Comparison of ENCODE assay signal across 9 mouse cellular contexts in the genomic region with DNA sequence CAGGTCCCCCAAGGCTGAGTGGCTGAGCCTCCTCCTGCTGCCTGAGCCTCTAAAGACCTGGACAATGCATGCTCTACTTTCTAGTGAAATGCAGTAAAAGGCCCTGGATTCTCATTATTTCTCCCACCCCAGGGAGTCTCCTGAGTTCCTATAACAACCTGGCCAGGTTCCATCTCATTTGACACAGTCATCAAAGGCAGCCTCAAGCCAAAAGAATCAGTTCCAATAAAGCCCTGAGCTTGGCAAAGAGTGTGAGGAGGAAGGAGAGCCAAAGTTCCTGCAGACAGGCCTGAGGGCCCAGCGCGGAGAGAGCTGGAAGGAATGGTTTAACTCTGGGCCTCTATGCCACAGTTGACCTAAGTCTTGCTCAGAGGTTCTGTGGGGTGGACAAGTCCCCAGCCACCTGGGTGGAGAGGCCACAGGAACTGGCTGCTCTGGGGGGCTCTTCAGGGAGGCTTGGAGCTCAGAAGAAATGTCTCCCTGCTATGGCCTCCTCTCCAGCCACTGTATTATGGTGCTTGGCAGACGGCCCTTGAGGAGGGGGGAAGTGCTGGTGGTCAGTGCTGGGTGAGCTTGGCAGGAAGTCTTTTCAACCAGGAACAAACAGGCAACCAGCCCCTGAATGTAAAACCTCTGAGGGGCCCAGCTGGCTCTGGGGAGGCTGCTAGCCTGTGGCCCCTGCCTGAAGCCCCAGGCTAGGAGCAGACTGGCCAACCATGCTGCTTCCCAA. TPM values are rescaled to one million over a fixed set of nuclear protein-coding genes. Genes with fewer than 3 reads are reported as not detected.
DNase-seq lines count a peak whose midpoint lies in the region; ATAC-seq and TF ChIP-seq lines count a peak whose summit lies in the region.
"Had no signal": no experiment of that assay in that cellular context is flagged by ENCODE, and none has a peak within 500 bp of the region (broad histone marks: within the 10 kb centered on the region; RNA-seq: fewer than 3 reads in every experiment).

No protein-coding gene starts in this region.

- DNase-seq in Muller cell, postnatal 12 days (ENCODE audit: inconsistent ontology term) = peak; percentile 93
- DNase-seq in forebrain, postnatal 0 days = peak; percentile 84
- peak; percentile 94 for DNase-seq in hindbrain, postnatal 0 days (ENCODE audit: low spot score)
- DNase-seq in left cerebral cortex, adult 9 months (ENCODE audit: low spot score in 2 of 2) = peak; percentile 53 to 71
- DNase-seq in c-Kit-positive CD71-positive TER-119-positive erythroid progenitor cells, embryonic 14.5 days (ENCODE audit: low spot score) = no peak
- no peak for DNase-seq in liver, embryonic 11.5 days (ENCODE audit: low spot score)
- DNase-seq: liver, embryonic 13.5 days had no signal

- H3K4me3 ChIP-seq in forebrain, postnatal 0 days (ENCODE audit: low read depth, low read length) = no peak overlapping the region
- H3K4me3 ChIP-seq in hindbrain, postnatal 0 days (ENCODE audit: low read length) = no peak overlapping the region
- no peak overlapping the region for H3K4me3 ChIP-seq in olfactory bulb, adult 2 months (ENCODE audit: insufficient read depth, low read depth, low read length)
- H3K4me3 ChIP-seq in liver, embryonic 11.5 days (ENCODE audit: low read depth, low read length) = no peak overlapping the region
- H3K4me3 ChIP-seq: liver, embryonic 13.5 days had no signal

- TF ChIP-seq POLR2A in olfactory bulb, adult 2 months (IDR thresholded peaks at IDR 0.05; ENCODE audit: insufficient read depth, low read depth, low read length) = no peak

- 0 out of 2 replicates have a peak, but pooled peaks cover 3% of the 10 kb centered on the region for H3K36me3 ChIP-seq in forebrain, postnatal 0 days (ENCODE audit: insufficient read depth)
- H3K36me3 ChIP-seq in hindbrain, postnatal 0 days (ENCODE audit: insufficient read depth, low read length) = no peaks in the 10 kb centered on the region
- no peaks in the 10 kb centered on the region for H3K36me3 ChIP-seq in liver, embryonic 11.5 days (ENCODE audit: control insufficient read depth, insufficient read depth, low read length)
- H3K36me3 ChIP-seq: liver, embryonic 13.5 days had no signal

- TF ChIP-seq CTCF in forebrain, postnatal 0 days (IDR thresholded peaks at IDR 0.05; ENCODE audit: low read depth) = no peak
- no peak for TF ChIP-seq CTCF in hindbrain, postnatal 0 days (IDR thresholded peaks at IDR 0.05; ENCODE audit: low read depth)
- TF ChIP-seq CTCF in olfactory bulb, adult 2 months (IDR thresholded peaks at IDR 0.05; ENCODE audit: insufficient read depth, low read depth, low read length) = no peak

- no peaks in the 10 kb centered on the region for H3K4me1 ChIP-seq in forebrain, postnatal 0 days (ENCODE audit: insufficient read depth)
- no peaks in the 10 kb centered on the region for H3K4me1 ChIP-seq in hindbrain, postnatal 0 days (ENCODE audit: insufficient read depth, low read length)
- H3K4me1 ChIP-seq in olfactory bulb, adult 2 months (ENCODE audit: control insufficient read depth, insufficient read depth, low read length) = peaks cover 5% of the 10 kb centered on the region; the same call in 1 of the 2 replicates
- H3K4me1 ChIP-seq in liver, embryonic 11.5 days (replicated peaks; ENCODE audit: control insufficient read depth, insufficient read depth, low read length) = peaks cover 9% of the 10 kb centered on the region; the same call in 1 of the 2 replicates

- H3K27me3 ChIP-seq in forebrain, postnatal 0 days (ENCODE audit: insufficient read depth, low read length) = no peaks in the 10 kb centered on the region
- H3K27me3 ChIP-seq in hindbrain, postnatal 0 days (ENCODE audit: insufficient read depth, low read length) = no peaks in the 10 kb centered on the region
- H3K27me3 ChIP-seq in liver, embryonic 11.5 days (replicated peaks; ENCODE audit: control insufficient read depth, insufficient read depth, low read length) = no peaks in the 10 kb centered on the region
- H3K27me3 ChIP-seq: liver, embryonic 13.5 days had no signal

- H3K9me3 ChIP-seq in forebrain, postnatal 0 days (ENCODE audit: low read length) = peaks cover 3% of the 10 kb centered on the region; the same call in 1 of the 2 replicates
- H3K9me3 ChIP-seq in hindbrain, postnatal 0 days (ENCODE audit: low read length) = no peaks in the 10 kb centered on the region
- H3K9me3 ChIP-seq in liver, embryonic 11.5 days (ENCODE audit: control insufficient read depth, low read length) = no peaks in the 10 kb centered on the region
- H3K9me3 ChIP-seq: liver, embryonic 13.5 days had no signal

- peak overlapping the region; percentile 70 for H3K27ac ChIP-seq in forebrain, postnatal 0 days (ENCODE audit: low read depth, low read length)
- H3K27ac ChIP-seq in hindbrain, postnatal 0 days = peak overlapping the region; percentile 87
- peak overlapping the region; percentile 40 for H3K27ac ChIP-seq in olfactory bulb, adult 2 months (ENCODE audit: insufficient read depth, low read depth, low read length)
- H3K27ac ChIP-seq in liver, embryonic 11.5 days (ENCODE audit: low read depth, low read length) = no peak overlapping the region
- H3K27ac ChIP-seq: liver, embryonic 13.5 days had no signal

- H3K4me2 ChIP-seq in forebrain, postnatal 0 days (ENCODE audit: low read depth) = no peak overlapping the region
- H3K4me2 ChIP-seq in hindbrain, postnatal 0 days (ENCODE audit: low read depth, low read length) = 0 out of 2 replicates have a peak overlapping the region, but pooled peaks have one; percentile 5
- no peak overlapping the region for H3K4me2 ChIP-seq in liver, embryonic 11.5 days
- H3K4me2 ChIP-seq: liver, embryonic 13.5 days had no signal

- no peak overlapping the region for H3K9ac ChIP-seq in forebrain, postnatal 0 days
- H3K9ac ChIP-seq in hindbrain, postnatal 0 days (replicated peaks; ENCODE audit: low read length) = no peak overlapping the region
- no peak overlapping the region for H3K9ac ChIP-seq in liver, embryonic 11.5 days (ENCODE audit: low read depth, low read length)
- H3K9ac ChIP-seq: liver, embryonic 13.5 days had no signal

- WGBS in forebrain, postnatal 0 days = 13% methylated on average over 3 of the region's 3 CpGs
- WGBS in hindbrain, postnatal 0 days = 17% methylated on average over 3 of the region's 3 CpGs
- WGBS in olfactory bulb, adult 2 months = 59% methylated on average over 3 of the region's 3 CpGs
- 76% methylated on average over 3 of the region's 3 CpGs for WGBS in liver, embryonic 11.5 days

- ATAC-seq in cerebellum, adult (ENCODE audit: insufficient number of reproducible peaks, low FRiP score, low TSS enrichment) = peak; percentile 81
- peak; percentile 90 for ATAC-seq in forebrain, postnatal 0 days
- ATAC-seq in hindbrain, postnatal 0 days = peak; percentile 95
- ATAC-seq in liver, embryonic 11.5 days (replicated peaks; ENCODE audit: low FRiP score) = no peak

RNA-seq across cellular contexts. Expression of a gene that starts 30.7 kb away (rescaled TPM):
- 49.9 and 55.6 TPM in 2 replicates for total RNA-seq in forebrain, postnatal 0 days (2014; rRNA removed)
- polyA plus RNA-seq in forebrain, postnatal 0 days (2015; fragmentation: Nextera tagmentation; extraction: Ambion mirVana) = 39.1 and 49.1 TPM in 2 replicates
- 144 and 151 TPM in 2 replicates for total RNA-seq in hindbrain, postnatal 0 days (2014; rRNA removed)
- polyA plus RNA-seq in hindbrain, postnatal 0 days (2015; fragmentation: Nextera tagmentation; extraction: Ambion mirVana) = 108 and 115 TPM in 2 replicates
- polyA plus RNA-seq in olfactory bulb, adult 2 months (2012; ENCODE audit: insufficient read depth, insufficient read length, low replicate concordance, missing spikeins) = not detected in 2 replicates
- polyA plus RNA-seq in liver, embryonic 11.5 days (2014; fragmentation: Nextera tagmentation; extraction: Ambion mirVana) = 3.8 and 4.0 TPM in 2 replicates

Comparison
In these comparisons a context has a peak if more than half of its experiments do, and no peak if none do; other contexts are left out.
1. DNase-seq: peak in Muller cell, postnatal 12 days (single experiment), forebrain, postnatal 0 days (single experiment), hindbrain, postnatal 0 days (single experiment) and left cerebral cortex, adult 9 months (2 of 2); none in c-Kit-positive CD71-positive TER-119-positive erythroid progenitor cells, embryonic 14.5 days (single experiment) and liver, embryonic 11.5 days (single experiment).